Mouse (Mus musculus): Measurements from ENCODE around the gene Mief2. TPM values are rescaled to one million over a fixed set of nuclear protein-coding genes. Genes with fewer than 3 reads are reported as not detected.

The Mief2 gene
- 12.8 and 15.2 TPM in 2 replicates for total RNA-seq (2017)

DNA sequence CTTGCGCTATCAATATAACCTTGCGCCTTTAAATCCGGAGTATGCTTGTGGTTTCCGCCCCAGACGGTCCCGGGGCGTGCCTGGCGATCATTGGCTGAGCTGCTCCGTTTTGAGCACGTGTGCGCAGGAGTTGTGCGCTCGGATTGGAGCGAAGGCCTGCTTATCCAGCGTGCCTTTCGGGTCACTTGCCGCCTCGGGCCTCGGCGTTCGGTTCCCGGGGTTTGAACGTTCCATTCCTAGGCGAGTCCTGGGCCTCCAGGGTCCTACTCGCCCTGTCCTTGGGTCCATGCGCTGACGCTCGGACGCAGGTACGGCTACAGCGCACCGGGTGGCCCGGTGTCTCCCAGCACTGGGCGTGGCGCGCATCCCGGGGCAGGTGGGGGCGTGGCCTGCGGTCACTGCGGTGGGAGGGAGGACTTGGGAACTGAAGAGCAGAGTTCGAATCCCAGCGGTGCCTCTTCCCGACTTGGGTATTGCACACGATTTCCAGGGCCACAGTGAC lies at the start of gene Mief2:
Mief2 (plus strand) TSS at position 139 of the 502 bp plus-strand sequence.
- ATAC-seq (ENCODE audit: extremely low read depth, insufficient number of reproducible peaks, low FRiP score, poor library complexity, severe bottlenecking), result peak; percentile 84

DNA sequence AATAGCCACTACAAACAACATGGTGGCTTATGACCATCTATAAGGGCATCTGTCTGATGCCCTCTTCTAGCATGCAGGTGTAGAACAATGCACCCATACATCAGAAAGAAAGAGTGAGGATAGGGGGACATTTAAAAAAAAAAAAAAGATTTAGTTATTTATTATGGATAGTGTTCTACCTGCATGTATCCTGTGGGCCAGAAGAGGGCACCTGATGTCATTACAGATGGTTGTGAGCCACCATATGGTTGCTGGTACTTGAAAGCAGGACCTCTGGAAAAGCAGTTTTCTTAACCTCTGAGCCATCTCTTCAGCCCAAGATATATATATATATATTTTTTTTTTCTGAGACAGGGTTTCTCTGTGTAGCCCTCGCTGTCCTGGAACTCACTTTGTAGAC lies 32.0 kb upstream of the Mief2 start:
- no peak for ATAC-seq (ENCODE audit: extremely low read depth, insufficient number of reproducible peaks, low FRiP score, poor library complexity, severe bottlenecking)

DNA sequence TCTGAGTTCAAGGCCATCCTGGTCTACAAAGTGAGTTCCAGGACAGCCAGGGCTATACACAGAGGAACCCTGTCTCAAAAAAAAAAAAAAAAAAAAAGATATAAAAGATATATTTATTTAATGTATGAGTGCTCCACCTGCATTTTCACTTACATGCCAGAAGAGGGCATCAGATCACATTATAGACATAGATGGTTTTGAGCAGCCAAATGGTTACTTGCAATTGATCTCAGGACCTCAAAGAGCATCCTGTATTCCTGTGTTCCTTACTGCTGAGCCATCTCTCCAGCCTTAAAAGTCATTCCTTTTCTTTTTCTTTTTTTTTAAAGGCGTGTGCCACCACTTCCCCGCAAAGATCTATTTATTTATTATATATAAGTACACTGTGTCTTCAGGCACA lies 30.6 kb upstream of the Mief2 start:
- ATAC-seq (ENCODE audit: extremely low read depth, insufficient number of reproducible peaks, low FRiP score, poor library complexity, severe bottlenecking), result peak; percentile 62

DNA sequence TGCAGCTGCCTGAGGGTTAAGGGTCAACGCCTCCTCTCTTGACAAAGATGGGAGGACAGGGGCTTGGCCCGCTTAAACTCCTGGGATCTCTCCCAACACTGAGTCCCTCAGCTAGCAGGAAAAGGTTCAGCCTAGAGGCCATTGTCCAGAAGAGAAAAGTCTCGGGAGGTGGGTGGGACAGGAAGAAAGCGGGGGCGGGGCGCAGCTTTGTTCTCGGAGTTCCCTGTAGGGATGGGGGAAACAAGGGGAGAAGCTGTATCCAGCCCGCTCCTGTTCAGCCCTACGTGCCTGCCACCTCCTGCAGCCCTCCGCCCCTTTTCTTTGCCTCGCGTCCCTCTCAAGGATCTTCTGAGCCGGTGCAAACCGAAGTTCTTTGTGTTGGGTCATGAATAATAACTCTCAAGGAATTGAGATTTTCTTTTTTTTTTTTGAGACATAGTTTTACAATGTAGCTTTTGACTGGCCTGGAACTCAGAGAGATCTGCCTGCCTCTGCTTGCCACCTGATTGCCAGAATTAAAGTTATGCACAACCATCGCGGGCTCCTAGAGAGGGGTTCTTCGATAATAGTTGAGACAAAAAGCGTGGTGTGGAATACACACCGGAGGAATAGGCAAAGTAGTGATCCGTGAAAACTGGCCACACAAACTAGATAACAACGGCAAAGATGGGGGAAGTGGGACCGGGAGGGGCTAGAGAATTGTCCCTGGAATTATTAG lies 29.2 kb upstream of the Mief2 start:
- no peak for ATAC-seq (ENCODE audit: extremely low read depth, insufficient number of reproducible peaks, low FRiP score, poor library complexity, severe bottlenecking)

DNA sequence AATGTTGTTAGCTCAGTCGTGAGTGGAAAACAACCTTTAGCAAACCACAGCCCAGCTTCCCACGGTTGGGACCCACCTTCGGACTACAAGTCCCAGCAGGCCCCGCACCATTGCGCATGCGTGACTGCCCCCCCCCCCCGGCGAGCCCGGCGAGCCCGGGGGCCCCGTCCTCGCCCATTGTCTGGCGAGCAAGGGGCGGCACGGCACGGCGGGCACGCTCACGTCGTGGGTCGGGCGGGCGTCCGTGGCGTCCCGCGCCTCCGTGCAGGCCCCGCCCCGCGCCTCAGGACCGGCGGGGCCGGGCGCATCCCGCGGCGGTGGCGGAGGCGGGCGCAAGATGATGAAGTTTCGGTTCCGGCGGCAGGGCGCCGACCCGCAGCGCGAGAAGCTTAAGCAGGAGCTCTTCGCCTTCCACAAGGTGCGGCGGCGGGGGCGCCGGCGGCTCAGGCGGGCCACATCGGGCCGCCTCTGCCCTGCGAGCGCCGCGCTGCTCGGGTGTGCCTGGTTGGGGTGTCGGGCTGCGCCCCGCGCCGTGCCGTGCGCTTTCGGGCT lies 28.6 kb upstream of the Mief2 start, which contains the start of gene Llgl1:
Llgl1 (plus strand) TSS at position 200 of the 552 bp plus-strand sequence.
- peak; percentile 61 for ATAC-seq (ENCODE audit: extremely low read depth, insufficient number of reproducible peaks, low FRiP score, poor library complexity, severe bottlenecking)

DNA sequence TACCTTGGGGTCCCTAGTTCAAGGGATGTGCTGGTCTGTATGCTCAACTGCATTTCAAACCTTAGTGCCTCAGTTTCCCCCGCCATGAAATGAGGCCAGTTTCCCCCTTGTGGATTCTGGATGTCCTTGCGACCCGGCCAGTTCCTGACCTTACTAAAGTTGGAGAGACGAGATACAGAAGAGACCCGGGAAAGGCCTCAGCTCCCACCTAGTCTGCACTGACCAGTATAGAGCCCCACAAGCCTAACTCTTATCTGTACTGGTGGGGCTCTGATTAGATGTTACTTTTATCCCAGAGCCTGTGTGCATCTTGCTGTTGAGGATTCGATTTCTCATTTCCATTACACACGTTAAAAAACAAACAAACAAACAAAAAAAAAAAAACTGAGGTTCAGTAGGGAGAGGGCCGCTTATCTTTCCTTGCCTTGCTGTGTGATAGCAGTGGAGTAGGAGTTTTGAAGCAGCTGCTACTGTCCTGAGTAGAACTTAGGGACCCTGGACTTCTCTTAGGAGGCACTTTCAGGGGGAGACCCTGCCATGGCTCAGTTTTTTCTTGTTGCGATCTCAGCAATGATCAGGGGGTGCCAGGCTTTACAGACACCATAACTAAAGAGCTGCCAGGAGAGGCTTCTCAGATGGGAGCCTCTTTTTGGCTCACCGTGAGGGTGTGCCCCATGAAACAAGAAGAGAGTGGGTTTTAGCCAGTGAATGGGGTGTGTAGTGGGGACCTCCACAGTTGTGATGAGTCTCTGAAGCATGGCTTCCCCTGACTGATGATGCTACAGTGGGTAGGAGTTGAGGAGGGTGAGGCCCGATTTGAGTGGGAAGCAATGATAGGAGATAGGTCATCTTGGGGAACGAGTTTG lies 27.6 kb upstream of the Mief2 start:
- ATAC-seq (ENCODE audit: extremely low read depth, insufficient number of reproducible peaks, low FRiP score, poor library complexity, severe bottlenecking), result no peak

DNA sequence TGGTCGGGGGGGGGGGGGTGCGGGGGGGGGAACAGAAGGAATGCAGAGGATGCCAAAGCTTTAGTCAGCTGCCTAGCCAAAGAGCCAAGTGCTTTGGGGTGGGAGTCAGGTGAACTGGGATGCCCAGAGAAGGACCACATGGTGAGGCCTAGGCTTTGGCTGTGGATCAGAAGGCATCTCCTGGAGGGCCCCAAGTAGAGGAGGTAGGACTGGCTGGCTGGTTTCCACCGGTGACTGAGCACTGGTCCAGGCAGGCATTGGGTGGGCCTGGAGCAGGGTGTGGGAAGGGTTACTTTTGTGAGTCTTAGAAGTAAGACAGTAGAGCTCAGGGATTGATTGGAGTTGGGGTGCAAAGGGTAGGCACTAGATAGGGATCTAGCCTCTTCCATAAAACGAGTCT lies 26.6 kb upstream of the Mief2 start:
- no peak for ATAC-seq (ENCODE audit: extremely low read depth, insufficient number of reproducible peaks, low FRiP score, poor library complexity, severe bottlenecking)

DNA sequence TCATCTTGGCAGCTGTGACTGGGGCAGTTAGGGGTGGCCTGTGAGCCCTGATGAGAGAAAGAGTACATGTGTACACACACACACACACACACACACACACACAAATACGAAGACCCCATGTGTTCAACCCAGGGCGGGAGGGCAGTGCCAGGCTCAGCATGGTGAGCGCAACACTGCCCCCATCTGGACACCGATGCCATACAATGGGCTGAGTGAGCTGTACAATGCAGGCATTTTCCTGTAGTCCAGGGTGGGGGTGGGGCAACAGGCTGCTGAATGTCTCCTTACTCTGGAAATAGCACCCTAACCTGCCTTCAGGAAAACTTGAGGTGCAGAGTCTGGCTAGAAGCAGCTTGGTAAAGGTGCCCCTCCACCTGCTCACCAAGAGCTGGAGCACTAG lies 25.1 kb upstream of the Mief2 start:
- peak; percentile 34; the same call in 1 of the 2 replicates for ATAC-seq (ENCODE audit: extremely low read depth, insufficient number of reproducible peaks, low FRiP score, poor library complexity, severe bottlenecking)

DNA sequence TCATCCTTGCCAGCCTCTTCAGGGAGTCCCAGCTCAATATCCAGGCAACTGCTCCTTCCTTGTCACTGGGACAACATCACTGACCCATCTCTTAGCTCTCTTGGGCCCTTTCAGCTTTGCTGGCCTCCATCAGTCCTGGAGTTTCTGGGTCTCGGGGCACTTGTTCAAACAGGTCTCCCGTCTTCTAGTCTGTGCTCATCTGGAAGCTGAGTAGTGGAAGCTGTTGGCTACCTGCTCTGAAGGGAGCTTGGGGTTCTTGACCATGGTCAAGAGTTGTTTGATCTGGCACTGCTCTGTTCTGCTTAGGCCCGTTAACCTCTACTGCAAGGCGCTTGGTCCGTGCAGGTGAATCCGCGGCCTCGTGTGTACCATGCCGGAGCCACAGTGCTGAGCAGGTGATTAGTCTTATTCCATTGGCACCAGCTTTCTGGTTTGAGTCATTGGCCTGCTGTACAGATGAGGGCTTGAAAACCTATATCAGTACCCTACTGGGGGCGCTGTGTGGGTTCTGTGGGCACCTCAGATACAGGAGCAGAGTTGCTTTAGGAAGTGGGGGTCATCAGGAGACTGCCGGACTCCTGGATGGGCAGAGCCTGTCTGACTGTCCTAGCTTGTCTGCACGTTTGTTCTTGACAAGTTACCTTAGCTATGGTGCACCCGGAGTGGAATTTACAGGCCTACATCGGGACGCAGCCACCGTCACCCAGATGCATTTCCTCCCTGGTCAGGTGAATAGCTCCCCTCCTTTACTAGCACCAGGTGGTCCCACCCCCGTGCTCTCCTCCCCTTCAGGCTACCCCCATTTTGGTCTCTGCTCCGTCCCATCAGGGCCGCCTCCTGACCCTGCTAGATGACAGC lies 23.9 kb upstream of the Mief2 start:
- ATAC-seq (ENCODE audit: extremely low read depth, insufficient number of reproducible peaks, low FRiP score, poor library complexity, severe bottlenecking), result no peak

DNA sequence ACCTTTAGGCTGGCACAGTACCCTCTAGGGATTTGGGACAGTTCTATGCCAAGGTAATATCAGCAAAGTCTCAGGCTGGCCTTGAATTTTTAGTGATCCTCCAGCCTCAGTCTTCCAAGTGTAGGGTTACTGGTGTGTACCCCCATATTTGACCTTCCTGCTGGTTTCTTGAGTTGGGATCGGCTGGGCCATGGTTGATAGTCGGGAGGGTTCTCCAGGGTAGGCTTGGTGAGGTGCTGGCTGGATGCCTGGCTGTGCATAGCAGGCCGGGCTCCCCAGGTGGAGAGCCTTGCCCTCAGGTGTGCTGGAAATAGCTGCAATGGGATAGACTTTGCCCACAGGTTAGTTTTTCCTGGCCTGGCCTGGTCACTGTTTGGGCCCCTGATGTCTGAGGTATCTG lies 22.9 kb upstream of the Mief2 start:
- ATAC-seq (ENCODE audit: extremely low read depth, insufficient number of reproducible peaks, low FRiP score, poor library complexity, severe bottlenecking), result no peak

DNA sequence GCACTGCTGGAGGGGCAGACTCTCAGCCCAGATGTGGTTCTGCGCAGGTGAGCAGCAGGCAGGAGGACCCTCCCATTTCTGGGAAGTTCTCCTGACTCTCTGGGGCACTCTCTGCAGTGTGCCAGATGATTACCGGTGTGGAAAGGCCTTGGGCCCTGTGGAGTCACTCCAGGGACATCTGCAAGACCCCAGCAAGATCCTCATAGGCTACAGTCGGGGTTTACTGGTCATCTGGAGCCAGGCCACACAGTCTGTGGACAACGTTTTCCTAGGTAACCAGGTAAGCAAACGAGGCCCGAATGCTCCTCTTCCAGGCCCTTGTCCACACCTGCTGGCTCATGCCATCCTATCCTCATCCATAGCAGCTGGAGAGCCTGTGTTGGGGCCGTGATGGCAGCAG lies 22.1 kb upstream of the Mief2 start:
- no peak for ATAC-seq (ENCODE audit: extremely low read depth, insufficient number of reproducible peaks, low FRiP score, poor library complexity, severe bottlenecking)

DNA sequence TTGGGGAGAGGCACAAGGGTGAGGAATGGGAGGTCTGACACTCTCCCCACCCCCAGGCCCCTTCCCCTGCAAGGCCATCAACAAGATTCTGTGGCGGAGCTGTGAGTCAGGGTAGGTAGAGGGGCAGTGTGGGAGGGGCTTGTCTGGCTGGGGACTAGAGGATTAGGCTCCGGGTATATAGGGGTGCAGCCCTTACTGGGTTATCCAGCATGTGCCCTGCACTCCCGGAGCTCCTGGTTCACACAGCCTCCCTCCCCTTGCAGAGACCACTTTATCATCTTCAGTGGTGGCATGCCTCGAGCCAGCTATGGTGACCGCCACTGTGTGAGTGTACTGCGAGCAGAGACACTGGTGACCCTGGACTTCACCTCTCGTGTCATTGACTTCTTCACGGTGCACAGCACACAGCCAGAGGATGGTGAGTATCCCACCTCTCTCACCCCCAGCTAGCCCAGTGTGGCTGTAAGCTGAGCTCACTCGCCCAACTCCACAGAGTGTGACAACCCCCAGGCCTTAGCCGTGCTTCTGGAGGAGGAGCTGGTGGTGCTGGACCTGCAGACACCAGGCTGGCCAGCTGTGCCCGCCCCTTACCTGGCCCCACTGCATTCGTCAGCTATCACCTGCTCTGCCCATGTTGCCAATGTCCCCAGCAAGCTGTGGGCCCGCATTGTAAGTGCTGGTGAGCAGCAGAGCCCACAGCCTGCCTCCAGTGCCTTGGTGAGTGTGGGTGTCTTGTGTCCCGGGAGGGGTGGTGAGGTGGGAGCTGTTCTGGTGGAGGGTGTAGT lies 21.3 kb upstream of the Mief2 start:
- no peak for ATAC-seq (ENCODE audit: extremely low read depth, insufficient number of reproducible peaks, low FRiP score, poor library complexity, severe bottlenecking)

DNA sequence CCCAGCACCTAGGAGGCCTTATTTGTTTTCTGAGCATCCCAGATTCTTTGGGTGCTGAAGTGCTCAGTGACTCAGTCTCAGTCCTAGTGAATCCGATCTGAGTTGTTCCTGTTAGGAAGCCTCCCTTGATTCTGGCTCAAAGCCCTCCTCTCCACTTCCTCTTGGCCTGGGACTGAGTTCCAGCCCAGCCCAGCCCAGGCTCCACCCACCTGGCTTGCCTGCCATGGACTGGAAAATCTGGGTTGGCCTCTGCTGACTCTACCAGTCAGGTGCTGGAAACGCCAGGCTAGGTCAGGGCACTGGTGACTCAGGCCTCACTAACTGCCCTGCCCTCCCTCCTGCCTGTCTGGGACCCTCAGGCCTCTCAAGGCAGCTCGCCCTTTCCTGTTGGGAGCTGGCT lies 20.5 kb upstream of the Mief2 start:
- ATAC-seq (ENCODE audit: extremely low read depth, insufficient number of reproducible peaks, low FRiP score, poor library complexity, severe bottlenecking), result no peak

DNA sequence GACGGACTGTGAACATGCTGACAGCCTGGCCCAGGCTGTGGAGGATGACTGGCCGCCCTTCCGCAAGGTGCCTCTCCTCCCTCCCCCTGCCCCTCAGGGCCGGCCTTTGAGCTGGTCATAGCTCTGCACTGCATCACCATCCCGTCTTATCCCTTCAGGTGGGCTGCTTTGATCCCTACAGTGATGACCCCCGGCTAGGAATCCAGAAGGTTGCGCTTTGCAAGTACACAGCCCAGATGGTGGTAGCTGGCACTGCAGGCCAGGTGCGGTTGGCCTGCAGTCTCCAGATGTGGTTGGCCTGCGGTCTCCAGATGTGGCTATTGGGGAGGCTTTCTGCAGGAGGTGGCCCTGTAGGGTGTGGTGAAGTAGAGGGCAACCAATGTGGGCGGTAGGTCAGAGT lies 19.6 kb upstream of the Mief2 start:
- no peak for ATAC-seq (ENCODE audit: extremely low read depth, insufficient number of reproducible peaks, low FRiP score, poor library complexity, severe bottlenecking)

DNA sequence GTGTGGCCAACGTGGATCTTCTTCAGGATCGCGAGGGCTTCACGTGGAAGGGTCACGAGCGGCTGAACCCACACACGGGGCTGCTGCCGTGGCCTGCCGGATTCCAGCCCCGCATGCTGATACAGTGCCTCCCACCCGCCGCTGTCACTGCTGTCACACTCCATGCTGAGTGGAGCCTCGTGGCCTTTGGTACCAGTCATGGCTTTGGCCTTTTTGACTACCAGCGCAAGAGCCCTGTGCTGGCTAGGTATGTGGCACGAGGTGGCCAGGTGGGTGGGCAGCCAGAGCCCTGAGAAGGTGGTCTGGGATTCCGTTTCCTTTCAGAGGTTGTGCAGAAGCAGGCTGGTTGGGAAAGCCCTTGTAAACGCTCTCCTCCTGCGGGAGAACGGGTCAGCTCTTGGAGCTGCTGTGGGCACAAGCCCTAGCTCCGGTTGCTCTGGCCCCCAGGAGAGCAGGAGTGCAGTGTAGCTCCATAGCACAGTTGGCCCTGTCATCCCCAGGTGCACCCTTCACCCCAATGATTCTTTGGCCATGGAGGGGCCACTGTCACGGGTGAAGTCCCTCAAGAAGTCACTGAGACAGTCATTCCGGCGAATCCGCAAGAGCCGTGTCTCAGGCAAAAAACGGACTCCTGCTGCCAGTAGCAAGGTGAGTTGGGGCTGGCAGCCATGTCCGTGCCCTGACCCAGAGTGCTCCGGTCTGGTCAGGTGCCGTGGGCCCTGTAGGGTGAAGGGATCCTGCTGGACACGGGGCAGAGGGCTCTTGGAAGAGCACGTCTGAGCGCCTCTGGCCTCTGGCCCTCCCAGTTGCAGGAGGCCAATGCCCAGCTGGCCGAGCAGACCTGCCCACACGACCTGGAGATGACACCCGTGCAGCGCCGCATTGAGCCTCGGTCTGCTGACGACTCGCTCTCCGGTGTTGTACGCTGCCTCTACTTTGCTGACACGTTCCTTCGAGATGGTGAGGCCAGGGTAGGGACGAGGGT lies 18.4 kb upstream of the Mief2 start:
- no peak for ATAC-seq (ENCODE audit: extremely low read depth, insufficient number of reproducible peaks, low FRiP score, poor library complexity, severe bottlenecking)

DNA sequence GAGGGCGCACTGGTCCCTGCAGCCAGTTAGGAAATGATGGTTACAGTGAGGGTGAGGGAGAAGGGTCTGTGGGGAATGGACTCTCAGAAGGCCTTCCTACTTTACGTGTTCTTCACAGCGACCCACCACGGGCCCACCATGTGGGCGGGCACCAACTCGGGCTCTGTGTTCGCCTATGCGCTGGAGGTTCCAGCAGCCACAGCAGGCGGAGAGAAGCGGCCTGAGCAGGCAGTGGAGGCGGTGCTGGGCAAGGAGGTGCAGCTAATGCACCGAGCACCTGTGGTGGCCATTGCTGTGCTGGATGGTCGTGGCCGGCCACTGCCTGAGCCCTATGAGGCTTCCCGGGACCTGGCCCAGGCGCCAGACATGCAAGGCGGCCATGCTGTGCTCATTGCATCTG lies 17.0 kb upstream of the Mief2 start:
- ATAC-seq (ENCODE audit: extremely low read depth, insufficient number of reproducible peaks, low FRiP score, poor library complexity, severe bottlenecking), result no peak

DNA sequence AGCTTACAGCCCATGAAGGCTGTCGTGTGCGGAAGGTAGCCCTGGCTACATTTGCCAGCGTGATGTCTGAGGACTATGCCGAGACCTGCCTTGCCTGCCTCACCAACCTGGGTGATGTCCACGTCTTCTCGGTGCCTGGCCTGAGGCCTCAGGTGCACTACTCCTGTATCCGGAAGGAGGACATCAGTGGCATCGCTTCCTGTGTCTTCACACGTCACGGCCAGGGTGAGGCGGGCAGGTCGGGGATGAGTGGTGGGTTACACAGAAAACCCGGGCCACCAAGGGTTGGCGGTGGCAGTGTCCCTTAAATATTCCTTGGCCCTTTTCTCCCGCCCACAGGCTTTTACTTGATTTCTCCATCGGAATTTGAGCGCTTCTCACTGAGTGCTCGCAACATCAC lies 16.2 kb upstream of the Mief2 start:
- no peak for ATAC-seq (ENCODE audit: extremely low read depth, insufficient number of reproducible peaks, low FRiP score, poor library complexity, severe bottlenecking)

Data from neutrophil, adult 5-6 weeks (primary cell).